Mouse (Mus musculus) adrenal gland, postnatal 36 days (tissue): Measurements from ENCODE around the gene Galnt9. TPM values are rescaled to one million over a fixed set of nuclear protein-coding genes. Genes with fewer than 3 reads are reported as not detected.

Source experiments
- DNase-seq, 2 experiments: peaks; one replicate each; pipeline ENCODE4 v3.0.0; 2021; ENCODE audit warnings: mixed read lengths in 1 of 2
- long read RNA-seq, 2 experiments: library from polyadenylated mRNA; stranded (forward); transcript quantifications; one replicate each; pipeline ENCODE4 v2.0.0; 2021; ENCODE audit warnings: borderline sequencing depth in 2 of 2
- total RNA-seq, 2 experiments: library from RNA; stranded (reverse); gene quantifications; 2 replicates each; pipeline ENCODE4 v1.2.3; 2021

Galnt9 gene
- total RNA-seq, result under 1 TPM; 0.10 to 0.33 TPM
- long read RNA-seq, experiment 1, result 0 reads
- long read RNA-seq, experiment 2, result 0 reads

GRCm38 (mm10) chr5:110543951-110544690 is at the start of gene Galnt9:
Galnt9 (plus strand) TSS chr5:110544355.
- peak; percentile 83 to 88 for DNase-seq

GRCm38 (mm10) chr5:110494396-110494795 is 49.8 kb upstream of the Galnt9 start:
- no peak for DNase-seq

GRCm38 (mm10) chr5:110495051-110495450 is 49.1 kb upstream of the Galnt9 start:
- no peak for DNase-seq

GRCm38 (mm10) chr5:110497556-110497955 is 46.6 kb upstream of the Galnt9 start:
- DNase-seq, result peak; percentile 44 to 56

GRCm38 (mm10) chr5:110498071-110498470 is 46.1 kb upstream of the Galnt9 start:
- DNase-seq, result no peak

GRCm38 (mm10) chr5:110500233-110500632 is 43.9 kb upstream of the Galnt9 start:
- no peak for DNase-seq

- no peak for DNase-seq
These were observed 40.8 kb upstream of the Galnt9 start for GRCm38 (mm10) chr5:110503361-110503760.

GRCm38 (mm10) chr5:110505611-110506294 is 38.4 kb upstream of the Galnt9 start:
- DNase-seq, result no peak

GRCm38 (mm10) chr5:110506295-110506616 is 37.9 kb upstream of the Galnt9 start:
- no peak for DNase-seq

- DNase-seq, result no peak
These were observed 37.3 kb upstream of the Galnt9 start for GRCm38 (mm10) chr5:110506856-110507255.

GRCm38 (mm10) chr5:110507943-110508342 is 36.2 kb upstream of the Galnt9 start:
- no peak for DNase-seq

GRCm38 (mm10) chr5:110510357-110510756 is 33.8 kb upstream of the Galnt9 start:
- no peak for DNase-seq

- no peak for DNase-seq
These were observed 30.4 kb upstream of the Galnt9 start for GRCm38 (mm10) chr5:110513791-110514190.

- no peak for DNase-seq
These were observed 29.5 kb upstream of the Galnt9 start for GRCm38 (mm10) chr5:110514694-110515093.

GRCm38 (mm10) chr5:110516390-110516789 is 27.8 kb upstream of the Galnt9 start:
- no peak for DNase-seq

- no peak for DNase-seq
These were observed 25.9 kb upstream of the Galnt9 start for GRCm38 (mm10) chr5:110518086-110518783.

- DNase-seq, result no peak
These were observed 23.2 kb upstream of the Galnt9 start for GRCm38 (mm10) chr5:110520974-110521373.

- no peak for DNase-seq
These were observed 22.3 kb upstream of the Galnt9 start for GRCm38 (mm10) chr5:110521822-110522221.

GRCm38 (mm10) chr5:110523296-110523695 is 20.9 kb upstream of the Galnt9 start:
- no peak for DNase-seq

GRCm38 (mm10) chr5:110525701-110526100 is 18.5 kb upstream of the Galnt9 start:
- DNase-seq, result no peak

- DNase-seq, result no peak
These were observed 17.6 kb upstream of the Galnt9 start for GRCm38 (mm10) chr5:110526556-110526955.

GRCm38 (mm10) chr5:110531091-110531490 is 13.1 kb upstream of the Galnt9 start:
- DNase-seq, result no peak

GRCm38 (mm10) chr5:110534402-110534801 is 9.8 kb upstream of the Galnt9 start:
- DNase-seq, result no peak
